Mouse (Mus musculus): ENCODE data around the gene Bin2. TPM values are rescaled to one million over a fixed set of nuclear protein-coding genes. Genes with fewer than 3 reads are reported as not detected.

Gene Bin2
- polyA plus RNA-seq (2021; fragmentation: Nextera tagmentation), result 3.0 and 4.0 TPM in 2 replicates
- long read RNA-seq, experiment 1, partial matches to known transcripts, result 0 of 5 reads
- long read RNA-seq, experiment 1, other reads (novel, unspliced or antisense), result 2 of 5 reads
- long read RNA-seq, experiment 2, transcript Bin2-207 (11 exons, 2,036 nt), result major isoform, 5 of 5 reads
- long read RNA-seq, experiment 2, partial matches to known transcripts, result 0 of 5 reads
- long read RNA-seq, experiment 2, other reads (novel, unspliced or antisense), result 0 of 5 reads

DNA sequence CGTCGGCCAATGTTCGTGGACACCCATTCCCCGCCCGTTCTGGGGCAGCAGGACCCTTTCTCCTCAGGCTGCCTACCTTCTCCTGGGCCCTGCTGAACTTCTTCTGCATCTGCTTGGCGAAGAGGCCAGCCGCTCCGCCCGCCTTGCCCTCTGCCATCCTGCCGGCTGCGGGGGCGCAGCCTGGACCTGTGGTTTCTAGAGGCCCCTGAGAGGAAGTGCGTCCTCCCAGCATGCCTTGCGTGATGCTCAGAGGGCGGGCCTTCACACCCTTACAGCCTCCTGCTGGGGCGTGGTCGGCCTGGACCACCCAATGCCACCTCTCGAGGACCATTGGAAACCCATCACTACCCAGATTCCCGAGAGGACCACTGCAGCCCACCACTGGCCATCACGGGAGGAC, at the start of gene Bin2:
Gene Bin2 (minus strand): TSS at position 217 of the 400 bp plus-strand sequence.

DNA sequence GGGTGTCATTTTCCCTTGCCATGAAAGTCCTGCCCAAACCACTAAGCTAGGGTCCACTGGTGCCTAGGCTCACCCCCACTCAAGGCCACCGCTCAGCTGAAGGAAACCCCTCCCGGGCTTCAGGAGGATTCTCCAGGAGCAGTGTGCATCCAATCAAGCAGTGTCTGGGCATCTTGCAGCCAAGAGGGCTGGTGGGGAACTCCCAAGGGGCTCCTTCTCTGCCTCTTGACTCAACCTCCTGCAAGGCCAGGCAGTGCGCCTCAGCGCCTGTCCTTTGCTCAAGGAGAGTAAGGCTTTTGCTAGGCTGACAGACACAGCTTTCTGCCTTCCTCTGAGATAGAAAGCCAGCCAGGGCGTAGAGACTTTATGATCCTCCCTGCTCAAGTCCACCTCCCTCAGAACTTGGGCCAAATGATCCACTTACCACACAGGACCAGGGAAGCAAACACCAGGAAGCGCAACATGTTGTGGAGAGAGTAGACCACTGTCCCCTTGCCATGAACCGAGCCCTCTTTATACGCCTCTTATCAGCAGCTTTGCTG, 18.1 kb upstream of the Bin2 start, which contains the start of gene Cela1:
Gene Cela1 (minus strand): TSS at position 492 of the 542 bp plus-strand sequence.

DNA sequence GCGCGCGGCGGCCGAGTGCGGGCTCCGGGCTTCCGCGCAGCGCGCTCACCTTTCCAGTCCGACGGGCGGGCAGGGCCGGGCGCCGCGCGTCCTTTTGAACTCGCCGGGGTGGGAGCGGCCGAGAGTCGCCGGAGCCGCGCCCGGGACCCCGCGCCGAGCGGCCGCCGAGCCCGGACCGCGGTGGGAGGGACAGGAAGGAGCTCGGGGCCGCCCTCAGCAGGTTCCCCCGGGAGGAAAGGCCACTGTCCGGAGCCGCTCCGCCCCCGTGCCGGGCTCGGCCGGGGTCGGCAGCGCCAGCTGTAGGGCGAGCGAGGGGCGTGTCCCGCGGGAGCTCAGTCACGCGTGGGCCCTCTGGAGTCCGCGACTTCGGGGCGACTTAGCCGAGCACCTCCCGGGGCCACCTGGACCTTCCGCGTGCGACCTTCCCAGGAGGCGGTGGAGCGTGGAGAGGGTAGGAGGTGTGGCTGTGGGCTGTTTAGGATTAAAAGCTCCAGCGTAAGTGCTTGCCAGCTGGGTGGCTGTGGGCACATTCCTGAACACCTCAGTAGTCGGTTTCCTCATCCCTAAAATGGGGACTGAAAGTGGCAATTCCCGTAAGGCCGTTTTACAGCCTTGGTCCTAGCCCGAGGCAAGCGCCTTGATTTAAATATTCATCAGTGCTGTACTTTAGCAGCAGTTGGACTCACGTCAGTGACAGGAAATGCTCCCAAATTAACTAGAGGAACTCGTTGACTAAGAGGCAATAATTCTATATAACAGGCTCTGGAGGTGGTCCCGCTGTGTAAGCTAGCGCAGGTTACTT, 32.5 kb downstream of the Bin2 start, which contains the start of gene Smagp:
Gene Smagp (minus strand): TSS at position 241 of the 802 bp plus-strand sequence.

DNA sequence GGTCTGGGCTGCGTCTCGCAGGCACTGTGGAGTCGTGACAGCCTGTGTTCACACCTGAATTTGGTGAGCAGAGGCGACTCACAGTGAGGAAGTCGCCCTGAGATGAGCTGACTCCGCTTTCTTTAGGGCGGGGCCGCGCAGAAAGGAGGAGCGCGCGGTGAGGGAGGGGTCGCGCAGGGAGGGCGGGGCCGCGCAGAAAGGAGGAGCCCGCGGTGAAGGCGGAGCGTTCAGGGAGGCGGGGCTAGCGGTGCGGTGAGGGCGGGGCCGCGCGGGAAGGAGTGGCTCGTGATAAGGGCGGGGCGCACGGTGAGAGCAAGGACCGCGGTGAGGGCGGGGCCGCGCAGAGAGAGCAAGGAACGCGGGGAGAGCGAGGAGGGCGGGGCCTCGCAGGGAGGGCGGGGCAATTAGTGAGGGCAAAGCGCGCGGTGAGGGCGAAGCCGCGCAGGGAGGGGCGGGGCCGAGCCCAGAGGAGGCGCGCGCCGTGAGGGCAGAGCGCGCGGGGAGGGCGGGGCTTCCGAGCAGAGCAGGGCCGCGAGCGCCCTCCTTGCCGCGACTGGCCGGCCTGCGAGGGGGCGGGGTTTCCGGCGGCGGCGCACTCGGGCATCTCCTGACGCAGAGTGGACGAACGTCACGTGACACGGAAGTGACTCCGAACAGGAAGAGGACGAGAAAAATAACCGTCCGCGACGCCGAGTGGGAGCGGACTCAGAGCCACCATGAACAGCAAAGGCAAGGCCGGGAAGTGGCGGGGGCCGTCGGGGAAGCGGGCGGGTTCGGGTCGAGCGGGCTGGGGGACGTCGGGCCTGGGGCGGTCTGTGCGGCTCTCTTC, 54.1 kb downstream of the Bin2 start, which contains the start of gene Dazap2:
Gene Dazap2 (plus strand): TSS at position 354 of the 829 bp plus-strand sequence.

DNA sequence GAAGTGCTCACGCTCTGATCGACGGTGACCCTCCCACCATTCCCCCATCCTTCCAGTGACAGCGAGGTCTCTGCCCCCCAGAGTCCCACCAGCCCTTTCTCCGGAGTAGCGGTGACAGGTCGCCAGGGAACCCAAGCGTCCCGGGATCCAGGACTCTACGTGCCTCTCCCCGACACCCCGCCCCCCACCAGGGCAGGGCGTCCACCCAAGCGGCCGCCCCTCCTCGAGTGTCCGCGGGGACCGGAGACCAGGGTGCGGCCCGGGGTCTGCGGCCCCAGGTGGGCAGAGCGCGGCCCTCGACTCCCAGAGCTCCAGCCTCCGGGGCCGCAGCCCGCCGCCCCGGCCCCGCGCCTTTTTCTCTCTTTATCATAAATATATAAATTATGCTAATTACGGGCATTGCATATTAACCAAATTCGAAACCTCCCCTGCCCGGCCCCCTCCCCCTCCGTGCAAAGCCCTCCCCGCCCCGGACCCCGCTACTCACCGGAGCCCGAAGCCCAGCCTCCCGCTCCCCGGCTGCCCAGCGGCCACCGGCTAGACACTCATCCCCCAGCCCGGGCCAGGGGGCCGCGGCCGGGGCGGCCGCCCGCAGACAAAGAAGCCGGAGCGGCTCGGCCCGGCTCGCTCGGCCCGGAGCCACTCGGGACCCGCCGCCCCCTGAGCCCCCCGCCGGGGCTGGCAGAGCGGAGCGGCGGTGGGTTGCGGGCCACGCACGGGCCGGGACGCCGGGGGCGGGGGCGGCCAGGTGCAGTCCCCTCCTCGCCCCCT, 69.9 kb downstream of the Bin2 start, which contains the start of gene Pou6f1:
Gene Pou6f1 (minus strand): TSS at position 709 of the 771 bp plus-strand sequence.

Other genes with a start within 250 kb of the Bin2 start
- gene Gm5475, start 247.4 kb downstream of the Bin2 start, polyA plus RNA-seq (2021; fragmentation: Nextera tagmentation), result 0.06 TPM in 1 of 2 replicates, not detected in the other
- gene Slc11a2, start 244.5 kb downstream of the Bin2 start, polyA plus RNA-seq (2021; fragmentation: Nextera tagmentation), result 15.1 and 16.3 TPM in 2 replicates
- 64.6 and 76.5 TPM in 2 replicates for gene Letmd1, start 200.5 kb downstream of the Bin2 start, polyA plus RNA-seq (2021; fragmentation: Nextera tagmentation)
- gene Csrnp2, start 174.1 kb downstream of the Bin2 start, polyA plus RNA-seq (2021; fragmentation: Nextera tagmentation), result 5.3 and 8.0 TPM in 2 replicates
- 13.1 and 18.6 TPM in 2 replicates for gene Tfcp2, start 117.5 kb downstream of the Bin2 start, polyA plus RNA-seq (2021; fragmentation: Nextera tagmentation)
- gene Pou6f1, start 69.6 kb downstream of the Bin2 start, polyA plus RNA-seq (2021; fragmentation: Nextera tagmentation), result 9.9 and 61.5 TPM in 2 replicates
- gene Dazap2, start 54.2 kb downstream of the Bin2 start, polyA plus RNA-seq (2021; fragmentation: Nextera tagmentation), result 191 and 208 TPM in 2 replicates
- gene Smagp, start 32.6 kb downstream of the Bin2 start, polyA plus RNA-seq (2021; fragmentation: Nextera tagmentation), result 2.8 and 4.8 TPM in 2 replicates
- 5.4 and 7.7 TPM in 2 replicates for gene Cela1, start 18.4 kb upstream of the Bin2 start, polyA plus RNA-seq (2021; fragmentation: Nextera tagmentation)
- 5.5 and 7.2 TPM in 2 replicates for gene Galnt6, start 59.8 kb upstream of the Bin2 start, polyA plus RNA-seq (2021; fragmentation: Nextera tagmentation)
- 25.2 and 29.0 TPM in 2 replicates for gene Slc4a8, start 92.2 kb upstream of the Bin2 start, polyA plus RNA-seq (2021; fragmentation: Nextera tagmentation)
- gene Scn8a, start 200.3 kb upstream of the Bin2 start, polyA plus RNA-seq (2021; fragmentation: Nextera tagmentation), result 16.0 and 35.0 TPM in 2 replicates

Measured in left cerebral cortex, adult 6 months (tissue).